Mouse (Mus musculus): ENCODE measurements around the gene Ssxb5. TPM values are rescaled to one million over a fixed set of nuclear protein-coding genes. Genes with fewer than 3 reads are reported as not detected.

Gene Ssxb5
- total RNA-seq (2023; ENCODE audit: inconsistent age) = not detected in 4 replicates

GRCm38 (mm10) chrX:8803391-8803790, at the start of gene Ssxb5:
Ssxb5 (plus strand) TSS chrX:8803691.

GRCm38 (mm10) chrX:8843694-8844093, 40.2 kb downstream of the Ssxb5 start, which contains the start of gene Gm6592:
Gm6592 (plus strand) TSS chrX:8843994.

Other genes starting within 250 kb of the Ssxb5 start
- not detected in 4 replicates for gene Ssxb3, start 211.9 kb upstream of the Ssxb5 start, total RNA-seq (2023; ENCODE audit: inconsistent age)
- gene Ssxb8, start 112.8 kb upstream of the Ssxb5 start, total RNA-seq (2023; ENCODE audit: inconsistent age) = not detected in 4 replicates
- not detected in 4 replicates for gene Ssx9, start 55.3 kb upstream of the Ssxb5 start, total RNA-seq (2023; ENCODE audit: inconsistent age)
- not detected in 4 replicates for gene Gm6592, start 40.3 kb downstream of the Ssxb5 start, total RNA-seq (2023; ENCODE audit: inconsistent age)
- gene Gm5751, start 70.6 kb downstream of the Ssxb5 start, total RNA-seq (2023; ENCODE audit: inconsistent age) = not detected in 4 replicates
- 0.19 to 0.39 TPM (median 0.30 TPM) in 4 replicates for gene B630019K06Rik, start 88.7 kb downstream of the Ssxb5 start, total RNA-seq (2023; ENCODE audit: inconsistent age)
- not detected in 4 replicates for gene Fthl17b, start 159.3 kb downstream of the Ssxb5 start, total RNA-seq (2023; ENCODE audit: inconsistent age)
- gene Fthl17c, start 172.9 kb downstream of the Ssxb5 start, total RNA-seq (2023; ENCODE audit: inconsistent age) = not detected in 4 replicates
- gene Fthl17d, start 183.1 kb downstream of the Ssxb5 start, total RNA-seq (2023; ENCODE audit: inconsistent age) = not detected in 4 replicates
- not detected in 4 replicates for gene Fthl17e, start 229.8 kb downstream of the Ssxb5 start, total RNA-seq (2023; ENCODE audit: inconsistent age)